Mouse (Mus musculus) adrenal gland, postnatal 10 days (tissue): ENCODE measurements around the gene Ctbp1. TPM values are rescaled to one million over a fixed set of nuclear protein-coding genes. Genes with fewer than 3 reads are reported as not detected.

Experiments
- DNase-seq: peaks from one replicate; pipeline ENCODE4 v3.0.0; 2021; ENCODE audit warnings: mixed read lengths
- long read RNA-seq, 2 experiments: library from polyadenylated mRNA; stranded (forward); transcript quantifications; one replicate each; pipeline ENCODE4 v2.0.0; 2021
- total RNA-seq, 2 experiments: library from RNA; stranded (reverse); gene quantifications; 2 replicates each; pipeline ENCODE4 v1.2.3; 2021

The Ctbp1 gene
- total RNA-seq, result 100 to 1,000 TPM; 202 to 229 TPM
- long read RNA-seq, experiment 1, transcript Ctbp1-201 (9 exons, 2,279 nt), result major isoform, 46 of 408 reads
- long read RNA-seq, experiment 1, transcript Ctbp1-211 (10 exons, 2,436 nt), result minor isoform, 45 of 408 reads
- long read RNA-seq, experiment 1, partial matches to known transcripts, result 16 of 408 reads
- long read RNA-seq, experiment 1, other reads (novel, unspliced or antisense), result 296 of 408 reads
- long read RNA-seq, experiment 2, transcript Ctbp1-211 (10 exons, 2,436 nt), result minor isoform, 31 of 316 reads
- long read RNA-seq, experiment 2, transcript Ctbp1-212 (7 exons, 3,595 nt), result minor isoform, 5 of 316 reads
- long read RNA-seq, experiment 2, transcript Ctbp1-201 (9 exons, 2,279 nt), result major isoform, 34 of 316 reads
- long read RNA-seq, experiment 2, partial matches to known transcripts, result 6 of 316 reads
- long read RNA-seq, experiment 2, other reads (novel, unspliced or antisense), result 239 of 316 reads

- DNase-seq, result peak; percentile 94
Observed at GRCm38 (mm10) chr5:33274953-33275454, at the start of gene Ctbp1. TSS of gene Ctbp1 (minus strand) at chr5:33274994.

- no peak for DNase-seq
Observed at GRCm38 (mm10) chr5:33324491-33324890, 49.7 kb upstream of the Ctbp1 start.

- DNase-seq, result no peak
Observed at GRCm38 (mm10) chr5:33312192-33312591, 37.4 kb upstream of the Ctbp1 start.

- DNase-seq, result no peak
Observed at GRCm38 (mm10) chr5:33310704-33311462, 36.1 kb upstream of the Ctbp1 start.

- DNase-seq, result no peak
Observed at GRCm38 (mm10) chr5:33301801-33302200, 27.0 kb upstream of the Ctbp1 start.

GRCm38 (mm10) chr5:33297164-33297563, 22.4 kb upstream of the Ctbp1 start:
- peak; percentile 24 for DNase-seq

GRCm38 (mm10) chr5:33293796-33294430, 19.1 kb upstream of the Ctbp1 start:
- no peak for DNase-seq

- no peak for DNase-seq
Observed at GRCm38 (mm10) chr5:33283951-33284350, 9.2 kb upstream of the Ctbp1 start.

GRCm38 (mm10) chr5:33281428-33281827, 6.6 kb upstream of the Ctbp1 start:
- no peak for DNase-seq

- DNase-seq, result peak; percentile 24
Observed at GRCm38 (mm10) chr5:33278950-33279349, 4.2 kb upstream of the Ctbp1 start.

- DNase-seq, result no peak
Observed at GRCm38 (mm10) chr5:33277286-33277685, 2.5 kb upstream of the Ctbp1 start.

- DNase-seq, result no peak
Observed at GRCm38 (mm10) chr5:33275754-33276153, 960 bp upstream of the Ctbp1 start.

- DNase-seq, result peak; percentile 93
Observed at GRCm38 (mm10) chr5:33274085-33274952, 475 bp downstream of the Ctbp1 start.

GRCm38 (mm10) chr5:33273777-33274084, 1.1 kb downstream of the Ctbp1 start:
- DNase-seq, result peak; percentile 19

GRCm38 (mm10) chr5:33272845-33273776, 1.7 kb downstream of the Ctbp1 start:
- no peak for DNase-seq

- no peak for DNase-seq
Observed at GRCm38 (mm10) chr5:33272146-33272545, 2.6 kb downstream of the Ctbp1 start.

GRCm38 (mm10) chr5:33270568-33270967, 4.2 kb downstream of the Ctbp1 start:
- DNase-seq, result peak; percentile 91

- DNase-seq, result no peak
Observed at GRCm38 (mm10) chr5:33254416-33254815, 20.4 kb downstream of the Ctbp1 start.

- DNase-seq, result no peak
Observed at GRCm38 (mm10) chr5:33248186-33248585, 26.6 kb downstream of the Ctbp1 start.

GRCm38 (mm10) chr5:33247387-33247786, 27.4 kb downstream of the Ctbp1 start:
- DNase-seq, result no peak

GRCm38 (mm10) chr5:33245701-33246100, 29.1 kb downstream of the Ctbp1 start:
- peak; percentile 51 for DNase-seq
